Mouse (Mus musculus) liver, embryonic 14.5 days (tissue): ENCODE results near the gene Dnah17. TPM values are rescaled to one million over a fixed set of nuclear protein-coding genes. Genes with fewer than 3 reads are reported as not detected.

Experiments used
- ATAC-seq: fragments of 200-750 bp; cut with Nextera tagmentation; 2 replicates; pipeline ENCODE4 v1.8.0; 2017; ENCODE audit warnings: moderate number of reproducible peaks, mild to moderate bottlenecking, moderate library complexity; ENCODE audit not compliant: insufficient read depth
- DNase-seq, 3 experiments: peaks; one replicate each; pipeline ENCODE4 v3.0.0-alpha.2; 2012 to 2013; ENCODE audit warnings: low read depth in 3 of 3, low spot score in 3 of 3
- H3K27ac ChIP-seq: fragments of 300-500 bp; sonication (generic); 2 replicates; pipeline ENCODE4 v1.5.1; 2014; ENCODE audit warnings: moderate library complexity, mild to moderate bottlenecking, control low read depth, inconsistent platforms
- H3K27me3 ChIP-seq: fragments of 300-500 bp; sonication (generic); 2 replicates; pipeline ENCODE4 v1.6.1; 2014; ENCODE audit warnings: mild to moderate bottlenecking, low read length, moderate library complexity; ENCODE audit not compliant: control insufficient read depth, insufficient read depth
- H3K36me3 ChIP-seq: fragments of 300-500 bp; sonication (generic); replicated peaks from 2 replicates; pipeline ENCODE4 v1.6.1; 2014; ENCODE audit warnings: low read depth; ENCODE audit not compliant: control insufficient read depth, insufficient read depth
- H3K4me1 ChIP-seq, 2 experiments: fragments of 200-500 bp in 1 of 2; fragments of 300-500 bp in 1 of 2; sonication (generic) in 1 of 2; replicated peaks; 2 replicates each; pipeline ENCODE4 v1.6.1; 2012 to 2014; ENCODE audit warnings: antibody characterized with exemption in 1 of 2, inconsistent platforms in 1 of 2, low read length in 1 of 2; ENCODE audit not compliant: control insufficient read depth in 2 of 2, insufficient read depth in 2 of 2
- H3K4me2 ChIP-seq: fragments of 300-500 bp; sonication (generic); 2 replicates; pipeline ENCODE4 v1.6.1; 2014; ENCODE audit warnings: low read depth, mild to moderate bottlenecking, control low read depth, moderate library complexity
- H3K4me3 ChIP-seq, 2 experiments: fragments of 200-500 bp in 1 of 2; fragments of 300-500 bp in 1 of 2; sonication (generic) in 1 of 2; 2 replicates each; pipeline ENCODE4 v1.5.1; 2012 to 2014; ENCODE audit warnings: low read depth in 2 of 2, low read length in 2 of 2, mild to moderate bottlenecking in 2 of 2, control low read depth in 1 of 2, inconsistent platforms in 1 of 2, moderate library complexity in 1 of 2; ENCODE audit not compliant: insufficient read depth in 1 of 2
- H3K9ac ChIP-seq: fragments of 300-500 bp; sonication (generic); replicated peaks from 2 replicates; pipeline ENCODE4 v1.6.1; 2014; ENCODE audit warnings: mild to moderate bottlenecking, control low read depth, moderate library complexity
- H3K9me3 ChIP-seq: fragments of 300-500 bp; sonication (generic); 2 replicates; pipeline ENCODE4 v1.6.1; 2016; ENCODE audit warnings: low read length, mixed read lengths; ENCODE audit not compliant: control insufficient read depth
- CTCF ChIP-seq: IDR thresholded peaks from 2 replicates; pipeline ENCODE4 v1.5.1; 2016; ENCODE audit warnings: antibody characterized with exemption, low read depth, control low read depth
- EP300 ChIP-seq: IDR thresholded peaks from 2 replicates; pipeline ENCODE4 v1.6.1; 2016; ENCODE audit warnings: antibody characterized with exemption, low read depth
- WGBS: fragments of 180-500 bp; shearing (Covaris S2); extraction: QIAGEN DNeasy Blood & Tissue Kit; methylation state at CpG from one replicate; pipeline ENCODE4 v1.1.7; 2014; ENCODE audit not compliant: insufficient replicate concordance; 5-methylcytosine and 5-hydroxymethylcytosine counted together
- polyA plus RNA-seq, 2 experiments: library from polyadenylated mRNA; depleted of rRNA in 1 of 2; stranded (reverse) in 1 of 2; unstranded in 1 of 2; fragments of >200 nt; fragmentation: Nextera tagmentation in 1 of 2; extraction: Ambion mirVana in 1 of 2; gene quantifications; 2 replicates each; pipeline versions ENCODE4 v1.2.1 to v1.2.3; 2012 to 2014

The Dnah17 gene
- polyA plus RNA-seq, 2 experiments = 0.04 to 0.10 TPM

- WGBS = 80% methylated on average over 2 of the region's 2 CpGs
- Histone ChIP-seq H3K27me3 (no peaks in the 10 kb centered on the region), H3K27ac (no peak overlapping the region), H3K4me3 (no peak overlapping the region), H3K36me3 (no peaks in the 10 kb centered on the region; the same call in 1 of the 2 replicates), H3K9ac (no peak overlapping the region), H3K4me2 (no peak overlapping the region), H3K4me1 (no peaks in the 10 kb centered on the region), H3K9me3 (no peaks in the 10 kb centered on the region)
- DNase-seq (no peak), ATAC-seq (no peak)
- no peak for TF ChIP-seq CTCF
- no peak for TF ChIP-seq EP300
These were observed 106.3 kb downstream of the Dnah17 start for GRCm38 (mm10) chr11:118024111-118024510.

DNA sequence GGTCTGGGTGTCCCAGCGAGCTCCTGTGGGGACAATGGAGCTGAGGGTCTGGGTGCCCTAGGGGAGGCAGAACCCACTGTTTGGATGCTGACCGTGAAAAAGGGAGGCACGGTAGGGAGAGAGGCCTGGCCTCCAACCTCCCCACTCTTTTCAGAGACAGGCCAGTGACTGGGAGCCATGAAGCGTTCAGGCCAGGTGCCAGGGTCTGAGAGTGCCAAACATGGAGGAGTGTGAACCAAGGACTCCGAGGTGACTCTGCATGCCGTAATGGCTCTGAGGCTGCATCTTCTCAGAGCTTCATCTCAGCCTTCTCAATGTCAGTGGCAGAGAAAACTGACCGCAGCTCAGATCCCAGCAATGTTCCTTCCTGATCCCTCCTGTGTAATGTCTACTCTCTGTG lies 107.0 kb downstream of the Dnah17 start:
- Histone ChIP-seq H3K36me3 (no peaks in the 10 kb centered on the region; the same call in 1 of the 2 replicates), H3K4me2 (no peak overlapping the region), H3K4me3 (no peak overlapping the region), H3K27ac (no peak overlapping the region), H3K9ac (no peak overlapping the region), H3K4me1 (no peaks in the 10 kb centered on the region), H3K27me3 (no peaks in the 10 kb centered on the region), H3K9me3 (no peaks in the 10 kb centered on the region)
- 91% methylated on average over 7 of the region's 7 CpGs for WGBS
- DNase-seq = no peak
- ATAC-seq = no peak
- TF ChIP-seq CTCF = no peak

DNA sequence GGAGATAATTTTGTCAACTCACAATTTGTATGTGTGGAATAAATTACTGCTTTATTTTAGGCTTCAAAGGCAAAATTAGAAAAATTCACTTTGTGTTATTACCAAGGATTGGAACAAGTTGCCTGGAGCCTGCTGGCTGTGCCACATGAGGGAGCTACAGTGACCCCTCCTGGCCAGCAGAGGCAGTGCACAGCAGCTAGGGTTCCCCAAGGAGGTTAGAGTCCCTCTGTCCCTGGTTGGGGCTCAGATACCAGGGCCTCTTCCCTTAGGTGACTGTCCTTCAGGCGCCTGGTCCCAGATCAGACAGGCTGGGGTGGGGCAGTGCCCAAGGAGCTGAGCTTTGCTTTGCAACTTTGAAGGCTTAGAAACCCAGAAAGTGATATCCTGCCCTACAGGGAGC lies 108.6 kb downstream of the Dnah17 start:
- Histone ChIP-seq H3K9me3 (no peaks in the 10 kb centered on the region), H3K36me3 (peaks cover 7% of the 10 kb centered on the region), H3K27ac (no peak overlapping the region), H3K27me3 (no peaks in the 10 kb centered on the region), H3K4me3 (no peak overlapping the region), H3K9ac (no peak overlapping the region), H3K4me2 (no peak overlapping the region), H3K4me1 (no peaks in the 10 kb centered on the region)
- DNase-seq (peak; percentile 28 to 46 (median 41)), ATAC-seq (peak; percentile 48; the same call in 1 of the 2 replicates)
- TF ChIP-seq CTCF = peak; percentile 97
- no peak for TF ChIP-seq EP300
- 45% methylated on average over 1 of the region's 1 CpGs for WGBS

DNA sequence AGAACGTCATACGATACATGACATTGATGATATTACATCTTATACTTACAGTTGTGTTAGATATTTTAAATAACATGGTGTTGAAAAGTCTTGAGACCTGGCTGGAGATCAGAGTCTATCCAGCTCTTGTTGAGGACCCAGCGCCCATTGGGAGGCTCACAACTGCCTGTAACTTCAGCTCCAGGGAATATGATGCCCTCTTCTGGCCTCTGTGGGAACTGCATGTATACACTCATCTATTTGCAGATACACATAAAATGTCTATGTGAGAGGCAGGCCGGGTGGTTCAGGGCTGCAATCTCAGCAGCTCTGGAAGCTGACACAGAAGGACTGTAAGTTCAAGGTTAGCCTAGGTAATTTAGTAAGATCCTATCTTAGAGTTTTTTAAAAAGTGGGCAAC lies 112.1 kb downstream of the Dnah17 start:
- Histone ChIP-seq H3K36me3 (peaks cover 12% of the 10 kb centered on the region), H3K4me3 (no peak overlapping the region), H3K27ac (no peak overlapping the region), H3K27me3 (no peaks in the 10 kb centered on the region), H3K9me3 (no peaks in the 10 kb centered on the region), H3K4me2 (no peak overlapping the region), H3K9ac (no peak overlapping the region), H3K4me1 (no peaks in the 10 kb centered on the region)
- 92% methylated on average over 4 of the region's 4 CpGs for WGBS
- no peak for TF ChIP-seq EP300
- TF ChIP-seq CTCF = peak; percentile 79
- DNase-seq (no peak), ATAC-seq (no peak)

- H3K4me1 ChIP-seq = no peaks in the 10 kb centered on the region
- WGBS = 65% methylated on average over 8 of the region's 8 CpGs
- H3K4me3 ChIP-seq = no peak overlapping the region
- H3K4me2 ChIP-seq = no peak overlapping the region
- no peaks in the 10 kb centered on the region for H3K27me3 ChIP-seq
- peaks cover 12% of the 10 kb centered on the region for H3K36me3 ChIP-seq
- H3K27ac ChIP-seq = no peak overlapping the region
- no peak for TF ChIP-seq EP300
- H3K9me3 ChIP-seq = no peaks in the 10 kb centered on the region
- no peak for ATAC-seq
- no peak for DNase-seq
- H3K9ac ChIP-seq = no peak overlapping the region
These were observed 114.9 kb downstream of the Dnah17 start for GRCm38 (mm10) chr11:118015381-118016145.
